Mouse (Mus musculus): ENCODE data around the gene Slc17a9. TPM values are rescaled to one million over a fixed set of nuclear protein-coding genes. Genes with fewer than 3 reads are reported as not detected.

Slc17a9 gene
- polyA plus RNA-seq, 2 experiments: 2.2 to 3.4 TPM

- H3K9me3 ChIP-seq (ENCODE audit: control insufficient read depth, low read length): no peaks in the 10 kb centered on the region
- no peak overlapping the region for H3K4me2 ChIP-seq (replicated peaks; ENCODE audit: low read depth, low read length, severe bottlenecking)
- H3K27ac ChIP-seq (replicated peaks; ENCODE audit: low read depth, low read length): no peak overlapping the region
- ATAC-seq (ENCODE audit: low FRiP score, low read depth) (no peak), DNase-seq (ENCODE audit: low spot score) (no peak)
- H3K9ac ChIP-seq (ENCODE audit: low read depth, low read length, severe bottlenecking): no peak overlapping the region
- no peaks in the 10 kb centered on the region for H3K27me3 ChIP-seq (ENCODE audit: control insufficient read depth, insufficient read depth, low read length)
- no peak for TF ChIP-seq POLR2A (IDR thresholded peaks at IDR 0.05; ENCODE audit: borderline replicate concordance, extremely low read depth, insufficient read depth, insufficient read length)
- 78% methylated on average over 3 of the region's 3 CpGs for WGBS
- H3K36me3 ChIP-seq (ENCODE audit: control insufficient read depth, insufficient read depth, low read length): 0 out of 2 replicates have a peak, but pooled peaks cover 3% of the 10 kb centered on the region
- H3K4me1 ChIP-seq (ENCODE audit: control insufficient read depth, insufficient read depth, low read length): peaks cover 31% of the 10 kb centered on the region
- H3K4me3 ChIP-seq (replicated peaks; ENCODE audit: low read length): no peak overlapping the region
Observed at GRCm38 (mm10) chr2:180703645-180704359, 21.3 kb upstream of the Slc17a9 start.

GRCm38 (mm10) chr2:180704591-180704990 lies 20.5 kb upstream of the Slc17a9 start:
- no peak for TF ChIP-seq POLR2A (IDR thresholded peaks at IDR 0.05; ENCODE audit: borderline replicate concordance, extremely low read depth, insufficient read depth, insufficient read length)
- Histone ChIP-seq H3K4me2 (replicated peaks; ENCODE audit: low read depth, low read length, severe bottlenecking) (no peak overlapping the region), H3K27ac (replicated peaks; ENCODE audit: low read depth, low read length) (no peak overlapping the region), H3K36me3 (ENCODE audit: control insufficient read depth, insufficient read depth, low read length) (0 out of 2 replicates have a peak, but pooled peaks cover 3% of the 10 kb centered on the region), H3K4me3 (replicated peaks; ENCODE audit: low read length) (no peak overlapping the region), H3K9me3 (ENCODE audit: control insufficient read depth, low read length) (no peaks in the 10 kb centered on the region), H3K9ac (ENCODE audit: low read depth, low read length, severe bottlenecking) (no peak overlapping the region), H3K27me3 (ENCODE audit: control insufficient read depth, insufficient read depth, low read length) (no peaks in the 10 kb centered on the region), H3K4me1 (ENCODE audit: control insufficient read depth, insufficient read depth, low read length) (peaks cover 32% of the 10 kb centered on the region)
- DNase-seq (ENCODE audit: low spot score) (no peak), ATAC-seq (ENCODE audit: low FRiP score, low read depth) (no peak)
- 82% methylated on average over 8 of the region's 8 CpGs for WGBS

- H3K4me3 ChIP-seq (replicated peaks; ENCODE audit: low read length): no peak overlapping the region
- no peak for TF ChIP-seq POLR2A (IDR thresholded peaks at IDR 0.05; ENCODE audit: borderline replicate concordance, extremely low read depth, insufficient read depth, insufficient read length)
- H3K4me2 ChIP-seq (replicated peaks; ENCODE audit: low read depth, low read length, severe bottlenecking): no peak overlapping the region
- 85% methylated on average over 3 of the region's 3 CpGs for WGBS
- H3K9ac ChIP-seq (ENCODE audit: low read depth, low read length, severe bottlenecking): no peak overlapping the region
- H3K27ac ChIP-seq (replicated peaks; ENCODE audit: low read depth, low read length): no peak overlapping the region
- 0 out of 2 replicates have a peak, but pooled peaks cover 3% of the 10 kb centered on the region for H3K36me3 ChIP-seq (ENCODE audit: control insufficient read depth, insufficient read depth, low read length)
- ATAC-seq (ENCODE audit: low FRiP score, low read depth) (no peak), DNase-seq (ENCODE audit: low spot score) (no peak)
- no peaks in the 10 kb centered on the region for H3K27me3 ChIP-seq (ENCODE audit: control insufficient read depth, insufficient read depth, low read length)
- H3K9me3 ChIP-seq (ENCODE audit: control insufficient read depth, low read length): no peaks in the 10 kb centered on the region
- peaks cover 27% of the 10 kb centered on the region for H3K4me1 ChIP-seq (ENCODE audit: control insufficient read depth, insufficient read depth, low read length)
Observed at GRCm38 (mm10) chr2:180705066-180705465, 20.0 kb upstream of the Slc17a9 start.

GRCm38 (mm10) chr2:180705975-180706374 lies 19.1 kb upstream of the Slc17a9 start:
- peaks cover 19% of the 10 kb centered on the region for H3K4me1 ChIP-seq (ENCODE audit: control insufficient read depth, insufficient read depth, low read length)
- no peak overlapping the region for H3K27ac ChIP-seq (replicated peaks; ENCODE audit: low read depth, low read length)
- DNase-seq (ENCODE audit: low spot score) (no peak), ATAC-seq (ENCODE audit: low FRiP score, low read depth) (no peak)
- 0 out of 2 replicates have a peak, but pooled peaks cover 3% of the 10 kb centered on the region for H3K36me3 ChIP-seq (ENCODE audit: control insufficient read depth, insufficient read depth, low read length)
- H3K27me3 ChIP-seq (ENCODE audit: control insufficient read depth, insufficient read depth, low read length): no peaks in the 10 kb centered on the region
- H3K4me2 ChIP-seq (replicated peaks; ENCODE audit: low read depth, low read length, severe bottlenecking): no peak overlapping the region
- 91% methylated on average over 5 of the region's 5 CpGs for WGBS
- H3K4me3 ChIP-seq (replicated peaks; ENCODE audit: low read length): no peak overlapping the region
- H3K9me3 ChIP-seq (ENCODE audit: control insufficient read depth, low read length): no peaks in the 10 kb centered on the region
- H3K9ac ChIP-seq (ENCODE audit: low read depth, low read length, severe bottlenecking): no peak overlapping the region
- TF ChIP-seq POLR2A (IDR thresholded peaks at IDR 0.05; ENCODE audit: borderline replicate concordance, extremely low read depth, insufficient read depth, insufficient read length): no peak

- Histone ChIP-seq H3K36me3 (ENCODE audit: control insufficient read depth, insufficient read depth, low read length) (peaks cover 21% of the 10 kb centered on the region), H3K4me2 (replicated peaks; ENCODE audit: low read depth, low read length, severe bottlenecking) (peak overlapping the region; percentile 91), H3K4me3 (replicated peaks; ENCODE audit: low read length) (peak overlapping the region; percentile 100), H3K27me3 (ENCODE audit: control insufficient read depth, insufficient read depth, low read length) (no peaks in the 10 kb centered on the region), H3K4me1 (ENCODE audit: control insufficient read depth, insufficient read depth, low read length) (peaks cover 15% of the 10 kb centered on the region), H3K9me3 (ENCODE audit: control insufficient read depth, low read length) (no peaks in the 10 kb centered on the region), H3K9ac (ENCODE audit: low read depth, low read length, severe bottlenecking) (peak overlapping the region; percentile 99), H3K27ac (replicated peaks; ENCODE audit: low read depth, low read length) (peak overlapping the region; percentile 73)
- ATAC-seq (ENCODE audit: low FRiP score, low read depth) (peak; percentile 56), DNase-seq (ENCODE audit: low spot score) (peak; percentile 39)
- under 1% methylated on average over 39 of the region's 39 CpGs for WGBS
- TF ChIP-seq POLR2A (IDR thresholded peaks at IDR 0.05; ENCODE audit: borderline replicate concordance, extremely low read depth, insufficient read depth, insufficient read length): peak; percentile 7; the same call in 1 of the 2 replicates
Observed at GRCm38 (mm10) chr2:180709023-180709922, 15.8 kb upstream of the Slc17a9 start.

Measured in limb, embryonic 14.5 days (tissue).